Mouse (Mus musculus): Measurements from ENCODE around the gene Haao.

Gene Haao

DNA sequence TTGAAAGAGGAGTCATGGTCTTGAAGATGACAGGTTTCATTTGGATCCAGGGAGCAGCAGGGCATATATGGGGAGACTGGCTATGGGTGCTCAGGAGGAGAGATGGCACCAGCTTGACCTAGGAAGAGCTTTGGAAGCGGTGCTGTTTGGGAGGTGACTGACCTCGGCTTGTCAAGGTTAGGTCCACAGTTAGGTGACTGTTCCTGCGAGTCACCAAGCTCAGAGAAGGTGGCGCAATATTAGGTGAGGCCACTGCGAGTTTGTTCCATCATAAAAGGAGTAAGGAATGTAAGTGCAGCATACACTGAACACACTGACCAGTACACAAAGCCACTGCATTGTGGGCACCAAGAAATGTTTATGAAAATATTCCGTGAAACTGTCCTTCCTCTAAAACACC lies 61.3 kb downstream of the Haao start:
- no peak for DNase-seq (ENCODE audit: low spot score in 2 of 2)

DNA sequence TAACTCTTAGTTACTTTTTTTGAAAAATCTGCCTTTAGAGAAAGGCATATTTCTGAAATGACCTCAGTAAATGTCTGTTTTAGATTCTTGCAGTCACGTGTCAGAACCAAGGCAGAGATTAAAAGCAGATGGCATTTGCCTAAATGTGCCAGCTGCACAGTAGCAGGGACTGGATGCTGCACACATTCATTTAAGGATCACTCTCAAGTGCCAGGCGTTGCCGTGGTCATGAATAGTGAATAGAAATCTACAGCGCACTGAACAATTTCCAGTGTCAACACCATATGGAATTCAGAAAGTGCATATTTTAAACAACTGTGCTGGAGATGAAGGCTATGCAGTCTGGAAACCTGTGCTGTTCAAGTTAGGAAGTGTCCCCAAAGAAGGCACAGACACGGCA lies 65.0 kb downstream of the Haao start:
- DNase-seq (ENCODE audit: low spot score in 2 of 2) = peak; percentile 45 to 87
